In genomic region chr7:80773834-80774614, GRCm38 (mm10) we compare ENCODE assay signal across 8 mouse cellular contexts. TPM values are rescaled to one million over a fixed set of nuclear protein-coding genes. Genes with fewer than 3 reads are reported as not detected.
A peak's percentile ranks its signal among the peaks of the same experiment; 100 is the strongest.
DNase-seq lines count a peak whose midpoint lies in the region; ATAC-seq and TF ChIP-seq lines count a peak whose summit lies in the region.

No protein-coding gene starts in this region.

- no peaks in the 10 kb centered on the region for H3K9me3 ChIP-seq in hindbrain, embryonic 15.5 days
- H3K9me3 ChIP-seq in hindbrain, embryonic 14.5 days (ENCODE audit: control insufficient read depth, low read length) = no peaks in the 10 kb centered on the region
- H3K9me3 ChIP-seq in CH12.LX (replicated peaks; ENCODE audit: low read length) = peaks cover 9% of the 10 kb centered on the region
- H3K9me3 ChIP-seq in forebrain, embryonic 15.5 days = no peaks in the 10 kb centered on the region
- no peaks in the 10 kb centered on the region for H3K9me3 ChIP-seq in lung, embryonic 14.5 days (ENCODE audit: low read depth, low read length)

- H3K36me3 ChIP-seq in hindbrain, embryonic 15.5 days = no peaks in the 10 kb centered on the region
- no peaks in the 10 kb centered on the region for H3K36me3 ChIP-seq in hindbrain, embryonic 14.5 days (replicated peaks; ENCODE audit: control insufficient read depth, insufficient read depth)
- peaks cover 2 to 32% of the 10 kb centered on the region in 2 experiments for H3K36me3 ChIP-seq in CH12.LX (replicated peaks in 1 of 2; ENCODE audit: control insufficient read depth in 1 of 2, insufficient read depth in 1 of 2, low read length in 1 of 2)
- H3K36me3 ChIP-seq in forebrain, embryonic 15.5 days = no peaks in the 10 kb centered on the region
- 0 out of 2 replicates have a peak, but pooled peaks cover 3% of the 10 kb centered on the region for H3K36me3 ChIP-seq in lung, embryonic 14.5 days (ENCODE audit: insufficient read depth)

- TF ChIP-seq CTCF in CH12.LX (conservative IDR thresholded peaks at IDR 0.05 in 1 of 2, IDR thresholded peaks at IDR 0.05 in 1 of 2; ENCODE audit: low read depth in 2 of 2, low read length in 2 of 2) = no peak
- no peak for TF ChIP-seq CTCF in lung, embryonic 14.5 days (IDR thresholded peaks at IDR 0.05; ENCODE audit: low read depth)

- no peaks in the 10 kb centered on the region for H3K4me1 ChIP-seq in hindbrain, embryonic 15.5 days (replicated peaks)
- no peaks in the 10 kb centered on the region for H3K4me1 ChIP-seq in hindbrain, embryonic 14.5 days (replicated peaks; ENCODE audit: control insufficient read depth, insufficient read depth, low read length)
- H3K4me1 ChIP-seq in CH12.LX (ENCODE audit: control insufficient read depth in 1 of 2, insufficient read depth in 2 of 2) = peaks cover 43 to 86% of the 10 kb centered on the region in 2 experiments
- H3K4me1 ChIP-seq in forebrain, embryonic 15.5 days = peaks cover 4% of the 10 kb centered on the region; the same call in 1 of the 2 replicates
- H3K4me1 ChIP-seq in lung, embryonic 14.5 days (ENCODE audit: insufficient read depth) = no peaks in the 10 kb centered on the region

- TF ChIP-seq EP300 in CH12.LX (IDR thresholded peaks at IDR 0.05; ENCODE audit: low read length) = no peak

- H3K4me2 ChIP-seq in hindbrain, embryonic 15.5 days = no peak overlapping the region
- H3K4me2 ChIP-seq in hindbrain, embryonic 14.5 days (replicated peaks) = no peak overlapping the region
- H3K4me2 ChIP-seq in CH12.LX (ENCODE audit: insufficient read depth, low read depth, poor library complexity, severe bottlenecking) = peak overlapping the region; percentile 72
- no peak overlapping the region for H3K4me2 ChIP-seq in forebrain, embryonic 15.5 days (replicated peaks)
- no peak overlapping the region for H3K4me2 ChIP-seq in lung, embryonic 14.5 days

- TF ChIP-seq RAD21 in CH12.LX (IDR thresholded peaks at IDR 0.05; ENCODE audit: low read depth, low read length) = no peak

- H3K4me3 ChIP-seq in hindbrain, embryonic 15.5 days = no peak overlapping the region
- no peak overlapping the region for H3K4me3 ChIP-seq in hindbrain, embryonic 14.5 days (replicated peaks; ENCODE audit: low read length)
- peak overlapping the region in 1 of 3 experiments; percentile 13 for H3K4me3 ChIP-seq in CH12.LX (replicated peaks in 1 of 3; ENCODE audit: low read depth in 2 of 3, low read length in 2 of 3, poor library complexity in 1 of 3)
- no peak overlapping the region for H3K4me3 ChIP-seq in forebrain, embryonic 15.5 days
- no peak overlapping the region for H3K4me3 ChIP-seq in lung, embryonic 14.5 days (ENCODE audit: low read depth, low read length)

- whole genome bisulfite sequencing in hindbrain, embryonic 15.5 days = 82% methylated on average over 14 of the region's 14 CpGs
- WGBS in hindbrain, embryonic 14.5 days = 85% methylated on average over 14 of the region's 14 CpGs
- WGBS in forebrain, embryonic 15.5 days = 75% methylated on average over 14 of the region's 14 CpGs
- WGBS in lung, embryonic 14.5 days = 54% methylated on average over 14 of the region's 14 CpGs

- H3K79me2 ChIP-seq in CH12.LX (replicated peaks; ENCODE audit: control insufficient read depth, extremely low read depth, insufficient read depth, poor library complexity, severe bottlenecking) = peaks cover 69% of the 10 kb centered on the region

- no peak overlapping the region for H3K9ac ChIP-seq in hindbrain, embryonic 15.5 days
- H3K9ac ChIP-seq in hindbrain, embryonic 14.5 days = no peak overlapping the region
- peak overlapping the region; percentile 41 for H3K9ac ChIP-seq in CH12.LX (ENCODE audit: insufficient read depth, low read depth)
- H3K9ac ChIP-seq in forebrain, embryonic 15.5 days (replicated peaks) = no peak overlapping the region
- H3K9ac ChIP-seq in lung, embryonic 14.5 days = no peak overlapping the region

- H3K27ac ChIP-seq in hindbrain, embryonic 15.5 days (replicated peaks) = peak overlapping the region; percentile 48
- no peak overlapping the region for H3K27ac ChIP-seq in hindbrain, embryonic 14.5 days
- peak overlapping the region; percentile 86 for H3K27ac ChIP-seq in CH12.LX (ENCODE audit: insufficient read depth, low read depth)
- H3K27ac ChIP-seq in forebrain, embryonic 15.5 days (replicated peaks) = peak overlapping the region; percentile 60
- H3K27ac ChIP-seq in lung, embryonic 14.5 days (ENCODE audit: low read depth) = no peak overlapping the region

- no peaks in the 10 kb centered on the region for H3K27me3 ChIP-seq in hindbrain, embryonic 15.5 days
- no peaks in the 10 kb centered on the region for H3K27me3 ChIP-seq in hindbrain, embryonic 14.5 days (ENCODE audit: control insufficient read depth, insufficient read depth, low read length)
- no peaks in the 10 kb centered on the region for H3K27me3 ChIP-seq in CH12.LX (replicated peaks)
- H3K27me3 ChIP-seq in forebrain, embryonic 15.5 days = no peaks in the 10 kb centered on the region
- H3K27me3 ChIP-seq in lung, embryonic 14.5 days (ENCODE audit: insufficient read depth, low read length) = no peaks in the 10 kb centered on the region

- no peak for TF ChIP-seq POLR2A in CH12.LX (IDR thresholded peaks at IDR 0.05; ENCODE audit: low read depth, low read length)

- dilution Hi-C loops in CH12.LX (cut with MboI; ENCODE audit: extremely low pct_ligation_motif_present, extremely low pct_unique_long_range_greater_than_20kb, low sequenced_read_pairs) = no loop called here

- ATAC-seq in hindbrain, embryonic 15.5 days (ENCODE audit: low FRiP score, low read depth) = no peak
- ATAC-seq in hindbrain, embryonic 14.5 days (ENCODE audit: low FRiP score) = no peak
- no peak for ATAC-seq in forebrain, embryonic 15.5 days (replicated peaks)
- peak; percentile 50; the same call in 1 of the 2 replicates for ATAC-seq in lung, embryonic 14.5 days (ENCODE audit: insufficient read depth)
- no peak for ATAC-seq in CD4-positive, CD25-positive, alpha-beta regulatory T cell, adult 4 months

- DNase-seq in hindbrain, embryonic 14.5 days (ENCODE audit: low spot score) = no peak
- DNase-seq in CH12.LX (ENCODE audit: extremely low read depth) = no peak
- DNase-seq in lung, embryonic 14.5 days = peak; percentile 72
- no peak for DNase-seq in ovary, postnatal 10 days (ENCODE audit: low spot score)
- DNase-seq in embryo, embryonic 9.5 days (ENCODE audit: extremely low spot score) = no peak

- in situ Hi-C loops in CH12.LX (cut with MboI; ENCODE audit: low pct_ligation_motif_present, low pct_unique_long_range_greater_than_20kb, low sequenced_read_pairs) = no loop called here

TF ChIP-seq in CH12.LX, 34 proteins besides CTCF, POLR2A, EP300 and RAD21:
- no peak for TF ChIP-seq JUND (conservative IDR thresholded peaks at IDR 0.05; ENCODE audit: low read depth, low read length)
- no peak for TF ChIP-seq CHD2 (IDR thresholded peaks at IDR 0.05; ENCODE audit: low read length)
- no peak for TF ChIP-seq ZC3H11A (IDR thresholded peaks at IDR 0.05; ENCODE audit: low read depth, low read length)
- TF ChIP-seq PAX5 (IDR thresholded peaks at IDR 0.05; ENCODE audit: low read length) = no peak
- TF ChIP-seq USF1 (IDR thresholded peaks at IDR 0.05; ENCODE audit: low read depth, low read length) = peak; percentile 14; the same call in 1 of the 2 replicates
- TF ChIP-seq UBTF (IDR thresholded peaks at IDR 0.05; ENCODE audit: low read depth, low read length) = no peak
- 0 out of 2 replicates have a peak, but pooled peaks have one; percentile 6 for TF ChIP-seq NRF1 (IDR thresholded peaks at IDR 0.05; ENCODE audit: low read depth, low read length)
- no peak for TF ChIP-seq ZKSCAN1 (IDR thresholded peaks at IDR 0.05; ENCODE audit: borderline replicate concordance, low read depth, low read length)
- no peak for TF ChIP-seq NELFE (IDR thresholded peaks at IDR 0.05; ENCODE audit: low read depth, low read length)
- peak; percentile 57; the same call in 1 of the 2 replicates for TF ChIP-seq MXI1 (IDR thresholded peaks at IDR 0.05; ENCODE audit: low read depth, low read length)
- 0 out of 2 replicates have a peak, but pooled peaks have one; percentile 61 for TF ChIP-seq POLR2AphosphoS2 (IDR thresholded peaks at IDR 0.05; ENCODE audit: low read depth, low read length)
- TF ChIP-seq USF2 (conservative IDR thresholded peaks at IDR 0.05; ENCODE audit: low read depth, low read length) = peak; percentile 39; the same call in 1 of the 2 replicates
- TF ChIP-seq CHD1 (IDR thresholded peaks at IDR 0.05; ENCODE audit: low read depth, low read length) = 0 out of 2 replicates have a peak, but pooled peaks have one; percentile 33
- no peak for TF ChIP-seq ZNF384 (IDR thresholded peaks at IDR 0.05; ENCODE audit: low read depth, low read length)
- no peak for TF ChIP-seq JUN (IDR thresholded peaks at IDR 0.05; ENCODE audit: insufficient read depth, low read depth, low read length)
- TF ChIP-seq MAZ (IDR thresholded peaks at IDR 0.05; ENCODE audit: low read depth, low read length) = no peak
- no peak for TF ChIP-seq TCF12 (IDR thresholded peaks at IDR 0.05; ENCODE audit: low read depth, low read length)
- TF ChIP-seq E2F4 (IDR thresholded peaks at IDR 0.05; ENCODE audit: insufficient replicate concordance, low read depth, low read length) = no peak
- no peak for TF ChIP-seq KAT2A (IDR thresholded peaks at IDR 0.05; ENCODE audit: insufficient replicate concordance, low read length)

RNA-seq across cellular contexts. Expression of gene Iqgap1, which starts 51.8 kb away (rescaled TPM):
- 20.2 and 22.7 TPM in 2 replicates for polyA plus RNA-seq in hindbrain, embryonic 15.5 days (2015; fragmentation: Nextera tagmentation; extraction: Ambion mirVana)
- polyA plus RNA-seq in hindbrain, embryonic 14.5 days (2014; fragmentation: Nextera tagmentation; extraction: Ambion mirVana) = 19.6 and 24.7 TPM in 2 replicates
- total RNA-seq in CH12.LX (2012; rRNA removed) = 77.0 and 87.5 TPM in 2 replicates
- total RNA-seq in CH12.LX (2014; rRNA removed) = 43.1 and 49.6 TPM in 2 replicates
- 83.1 and 126 TPM in 2 replicates for polyA plus RNA-seq in CH12.LX (2012; ENCODE audit: insufficient read length, low read depth)
- 21.7 and 23.3 TPM in 2 replicates for polyA plus RNA-seq in forebrain, embryonic 15.5 days (2015; fragmentation: Nextera tagmentation; extraction: Ambion mirVana)
- 92.3 and 95.2 TPM in 2 replicates for polyA plus RNA-seq in lung, embryonic 14.5 days (2014; fragmentation: Nextera tagmentation; extraction: Ambion mirVana)
- 100 to 1,000 TPM; 187 to 284 TPM for polyA plus RNA-seq in CD4-positive, CD25-positive, alpha-beta regulatory T cell, adult 4 months (2017; shearing (Covaris generic))

Comparison
In these comparisons a context has a peak if more than half of its experiments do, and no peak if none do; other contexts are left out.
1. H3K27ac ChIP-seq: peak in hindbrain, embryonic 15.5 days (single experiment), CH12.LX (single experiment) and forebrain, embryonic 15.5 days (single experiment); none in hindbrain, embryonic 14.5 days (single experiment) and lung, embryonic 14.5 days (single experiment).